Mouse (Mus musculus) C2C12 (cell line): ENCODE data around the gene Ptprt.

ENCODE experiments used
- CTCF ChIP-seq: IDR thresholded peaks from one replicate; pipeline ENCODE4 v1.5.1; 2011; ENCODE audit not compliant: control insufficient read depth, insufficient read depth, insufficient read length
- USF1 ChIP-seq: IDR thresholded peaks from one replicate; pipeline ENCODE4 v1.6.1; 2011; ENCODE audit warnings: low read depth, mild to moderate bottlenecking, control low read depth, moderate library complexity

- TF ChIP-seq CTCF = no peak
- no peak for TF ChIP-seq USF1
Measured at GRCm38 (mm10) chr2:162426114-162426513, 234.8 kb downstream of the Ptprt start.
